Mouse (Mus musculus) heart, embryonic 10.5 days (tissue): ENCODE data around the gene Cald1. TPM values are rescaled to one million over a fixed set of nuclear protein-coding genes. Genes with fewer than 3 reads are reported as not detected.

Experiments
- DNase-seq: peaks from one replicate; pipeline ENCODE4 v3.0.0-alpha.2; 2017; ENCODE audit warnings: low spot score
- H3K27ac ChIP-seq: fragments of 300-500 bp; sonication (generic); 2 replicates; pipeline ENCODE4 v1.5.1; 2016; ENCODE audit warnings: mild to moderate bottlenecking
- H3K27me3 ChIP-seq: fragments of 300-500 bp; sonication (generic); 2 replicates; pipeline ENCODE4 v1.6.1; 2016; ENCODE audit warnings: mild to moderate bottlenecking; ENCODE audit not compliant: poor library complexity, insufficient read depth, severe bottlenecking
- H3K36me3 ChIP-seq: fragments of 300-500 bp; sonication (generic); 2 replicates; pipeline ENCODE4 v1.6.1; 2016; ENCODE audit warnings: mild to moderate bottlenecking, moderate library complexity
- H3K4me1 ChIP-seq: fragments of 300-500 bp; sonication (generic); 2 replicates; pipeline ENCODE4 v1.6.1; 2016; ENCODE audit warnings: mild to moderate bottlenecking
- H3K4me3 ChIP-seq: fragments of 300-500 bp; sonication (generic); 2 replicates; pipeline ENCODE4 v1.5.1; 2016; ENCODE audit warnings: mild to moderate bottlenecking, moderate library complexity
- H3K9me3 ChIP-seq: fragments of 300-500 bp; sonication (generic); 2 replicates; pipeline ENCODE4 v1.6.1; 2016; ENCODE audit warnings: mild to moderate bottlenecking, moderate library complexity
- WGBS: fragments of 180-500 bp; shearing (Covaris S2); methylation state at CpG from one replicate; pipeline ENCODE4 v1.1.7; 2016; 5-methylcytosine and 5-hydroxymethylcytosine counted together
- polyA plus RNA-seq: library from polyadenylated mRNA; unstranded; fragments of >200 nt; fragmentation: Nextera tagmentation; extraction: Ambion mirVana; gene quantifications from 2 replicates; pipeline ENCODE4 v1.2.1, GENCODE M21; 2016

The Cald1 gene
- polyA plus RNA-seq, 1 experiment from 2014 or later = 189 TPM

DNA sequence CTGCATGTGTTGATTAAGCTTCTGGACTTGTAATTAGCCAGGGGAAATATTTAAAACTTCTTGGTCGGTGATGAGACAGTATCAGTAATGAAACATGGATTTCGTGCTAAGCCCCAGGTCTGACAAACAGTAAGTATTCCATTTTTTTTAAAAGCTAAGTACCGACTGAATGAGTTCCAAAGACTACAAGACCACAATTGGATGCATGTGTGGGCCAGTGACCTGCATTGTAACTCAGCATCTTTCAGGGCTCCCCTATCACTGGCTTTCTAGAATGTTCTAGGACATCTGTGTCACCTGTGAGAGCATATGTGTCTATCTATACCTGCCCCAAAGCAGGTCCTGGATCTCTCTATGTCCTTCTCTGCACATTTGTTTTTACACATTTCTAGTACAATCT lies 984 bp upstream of the Cald1 start:
- peak overlapping the region; percentile 92 for H3K27ac ChIP-seq
- WGBS = 79% methylated on average over 3 of the region's 3 CpGs
- no peak for DNase-seq
- no peaks in the 10 kb centered on the region for H3K36me3 ChIP-seq
- H3K27me3 ChIP-seq = no peaks in the 10 kb centered on the region
- H3K9me3 ChIP-seq = no peaks in the 10 kb centered on the region
- H3K4me1 ChIP-seq = peaks cover 40% of the 10 kb centered on the region
- H3K4me3 ChIP-seq = no peak overlapping the region

DNA sequence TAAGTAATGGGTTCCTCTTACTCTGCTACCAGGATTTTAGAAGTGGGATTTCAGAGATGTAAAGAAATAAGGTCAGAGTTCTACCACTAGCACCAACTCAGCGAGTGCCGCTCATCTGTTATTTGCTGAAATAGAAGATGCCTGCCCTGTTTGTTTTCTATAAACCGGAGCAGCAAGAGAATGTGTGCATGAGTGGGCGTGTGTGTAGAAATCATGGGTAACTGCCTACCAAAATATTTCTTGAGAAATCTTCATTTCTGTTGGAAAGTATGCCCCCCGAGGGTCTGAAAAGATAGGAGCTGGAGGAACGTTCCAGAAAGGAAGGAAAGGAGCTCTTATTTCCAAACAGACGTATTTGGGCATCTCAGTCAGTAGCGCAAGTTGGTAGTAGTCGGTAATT lies 871 bp downstream of the Cald1 start:
- H3K9me3 ChIP-seq = no peaks in the 10 kb centered on the region
- peak overlapping the region; percentile 92 for H3K27ac ChIP-seq
- no peaks in the 10 kb centered on the region for H3K36me3 ChIP-seq
- WGBS = 46% methylated on average over 9 of the region's 9 CpGs
- no peaks in the 10 kb centered on the region for H3K27me3 ChIP-seq
- DNase-seq = no peak
- H3K4me3 ChIP-seq = peak overlapping the region; percentile 68
- peaks cover 43% of the 10 kb centered on the region for H3K4me1 ChIP-seq

- Histone ChIP-seq H3K4me1 (peaks cover 47% of the 10 kb centered on the region), H3K36me3 (no peaks in the 10 kb centered on the region), H3K4me3 (peak overlapping the region; percentile 68), H3K9me3 (no peaks in the 10 kb centered on the region), H3K27ac (peak overlapping the region; percentile 92), H3K27me3 (no peaks in the 10 kb centered on the region)
- DNase-seq = peak; percentile 66
- 35% methylated on average over 10 of the region's 10 CpGs for WGBS
Measured at GRCm38 (mm10) chr6:34599631-34600111, 1.4 kb downstream of the Cald1 start.

DNA sequence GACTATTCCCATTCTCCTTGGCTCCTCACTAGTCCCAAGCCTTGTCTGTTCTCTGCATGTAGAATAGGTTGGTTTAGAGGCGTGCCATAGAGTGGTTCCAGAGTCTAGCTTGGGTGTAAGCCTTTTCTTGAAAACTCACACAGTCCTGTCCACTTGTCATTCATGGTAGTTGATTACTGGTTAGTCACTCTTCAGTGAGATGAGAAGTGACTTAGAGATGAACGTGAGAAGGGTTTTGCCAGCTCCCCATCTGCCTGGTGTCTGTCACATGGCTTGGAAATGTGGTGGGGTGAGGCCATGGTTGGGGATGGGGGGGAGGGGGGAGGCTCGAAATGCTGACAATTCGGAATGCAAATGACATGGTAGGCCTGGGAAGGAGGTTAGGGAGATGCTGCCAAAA lies 2.5 kb downstream of the Cald1 start:
- Histone ChIP-seq H3K27ac (peak overlapping the region; percentile 92; the same call in 1 of the 2 replicates), H3K4me1 (peaks cover 55% of the 10 kb centered on the region), H3K36me3 (no peaks in the 10 kb centered on the region), H3K9me3 (no peaks in the 10 kb centered on the region), H3K4me3 (no peak overlapping the region; the same call in 1 of the 2 replicates), H3K27me3 (no peaks in the 10 kb centered on the region)
- DNase-seq = no peak
- 70% methylated on average over 4 of the region's 4 CpGs for WGBS

DNA sequence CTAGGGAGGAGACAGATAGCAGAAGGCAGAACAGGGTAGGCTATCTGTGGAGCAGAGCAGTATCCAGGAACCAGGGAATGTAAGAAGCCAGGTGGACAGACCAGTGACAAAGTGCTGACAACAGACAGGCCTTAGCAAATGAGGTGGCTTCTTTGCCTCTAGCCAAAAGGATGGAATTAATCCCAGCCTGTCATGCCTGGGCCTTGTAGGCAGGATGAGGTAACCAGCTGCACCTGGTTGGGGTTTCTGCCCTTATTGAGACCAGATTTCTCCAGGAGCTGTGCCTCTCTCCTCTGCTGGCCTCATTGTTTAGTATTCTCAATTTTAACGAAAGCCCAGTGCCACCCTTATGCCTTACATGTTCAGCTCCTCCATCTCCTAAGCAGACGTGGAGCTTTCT lies 3.8 kb downstream of the Cald1 start:
- H3K27me3 ChIP-seq = no peaks in the 10 kb centered on the region
- peak overlapping the region; percentile 64 for H3K27ac ChIP-seq
- DNase-seq = no peak
- H3K4me3 ChIP-seq = no peak overlapping the region
- H3K36me3 ChIP-seq = no peaks in the 10 kb centered on the region
- H3K9me3 ChIP-seq = no peaks in the 10 kb centered on the region
- peaks cover 59% of the 10 kb centered on the region for H3K4me1 ChIP-seq
- 71% methylated on average over 2 of the region's 2 CpGs for WGBS

DNA sequence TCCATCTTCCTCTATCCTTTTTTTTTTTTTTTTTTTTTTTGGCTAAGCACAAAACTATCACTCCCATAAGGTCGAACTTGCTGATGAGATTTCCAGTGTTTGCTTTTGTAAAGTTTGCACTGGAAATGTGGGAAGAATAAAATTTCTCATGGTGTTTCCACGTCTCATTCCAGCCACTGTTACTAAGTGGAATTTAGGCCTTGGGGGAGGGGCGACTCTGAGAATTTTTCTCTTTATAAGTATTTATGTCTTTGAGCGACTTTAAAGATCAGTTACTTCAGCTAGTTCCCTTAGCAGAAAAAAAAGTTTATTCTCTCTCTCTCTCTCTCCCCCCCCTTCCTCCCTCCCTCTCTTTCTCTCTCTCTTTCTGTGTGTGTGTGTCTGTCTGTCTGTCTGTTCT lies 8.1 kb downstream of the Cald1 start:
- peaks cover 67% of the 10 kb centered on the region for H3K4me1 ChIP-seq
- WGBS = 62% methylated on average over 4 of the region's 4 CpGs
- H3K4me3 ChIP-seq = no peak overlapping the region
- H3K9me3 ChIP-seq = no peaks in the 10 kb centered on the region
- DNase-seq = no peak
- H3K27ac ChIP-seq = peak overlapping the region; percentile 66
- no peaks in the 10 kb centered on the region for H3K36me3 ChIP-seq
- H3K27me3 ChIP-seq = no peaks in the 10 kb centered on the region

- 54% methylated on average over 3 of the region's 3 CpGs for WGBS
- Histone ChIP-seq H3K27ac (peak overlapping the region; percentile 90), H3K36me3 (no peaks in the 10 kb centered on the region), H3K4me1 (peaks cover 80% of the 10 kb centered on the region), H3K27me3 (no peaks in the 10 kb centered on the region), H3K9me3 (no peaks in the 10 kb centered on the region), H3K4me3 (no peak overlapping the region)
- DNase-seq = no peak
Measured at GRCm38 (mm10) chr6:34608603-34609002, 10.3 kb downstream of the Cald1 start.

DNA sequence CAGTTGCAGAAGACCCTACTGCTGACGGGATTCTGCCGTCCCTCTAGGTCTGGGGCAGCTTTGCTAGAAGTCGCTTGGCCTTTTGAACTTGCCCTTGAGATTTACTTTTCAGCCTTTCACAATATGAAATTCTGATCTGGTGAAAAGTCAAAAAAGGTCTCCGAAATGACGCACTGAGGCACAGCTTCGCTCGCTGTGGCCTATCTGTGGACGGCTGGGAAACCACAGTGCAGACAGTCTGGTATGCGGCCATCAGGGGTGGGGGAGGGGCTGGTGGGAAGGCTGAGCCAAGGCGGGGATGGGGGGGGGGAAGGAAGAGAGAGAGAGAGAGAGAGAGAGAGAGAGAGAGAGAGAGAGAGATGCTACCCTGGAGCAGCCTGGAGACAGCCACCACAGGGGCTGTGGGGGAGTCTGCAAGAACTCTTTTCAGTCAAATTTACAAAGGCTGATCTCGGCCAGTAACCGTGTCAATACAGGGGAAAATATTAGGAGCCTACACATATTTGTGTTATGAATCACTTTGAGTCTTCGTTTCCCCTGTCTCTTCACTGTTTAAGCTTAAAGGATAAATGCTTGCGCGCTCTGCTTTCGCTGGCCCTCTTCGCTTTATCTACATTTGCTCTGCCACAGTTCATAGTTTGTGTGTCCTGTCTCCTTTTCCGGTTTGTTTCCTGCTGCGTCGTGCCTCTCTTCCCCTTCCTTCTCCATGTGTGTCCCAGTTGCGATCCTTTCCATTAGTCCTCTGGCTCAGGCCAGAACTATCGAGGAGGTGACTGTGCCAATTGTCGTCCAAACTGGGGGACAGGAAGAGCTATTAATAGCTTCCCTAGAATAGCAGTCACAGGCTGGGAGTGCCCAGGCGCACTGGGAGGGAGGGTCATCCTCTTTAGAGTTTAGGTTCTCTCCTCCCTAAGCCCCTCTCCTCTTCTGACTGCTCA lies 11.9 kb downstream of the Cald1 start:
- Histone ChIP-seq H3K27ac (peak overlapping the region; percentile 90), H3K36me3 (no peaks in the 10 kb centered on the region), H3K4me1 (peaks cover 74% of the 10 kb centered on the region), H3K4me3 (peak overlapping the region; percentile 43), H3K9me3 (no peaks in the 10 kb centered on the region), H3K27me3 (no peaks in the 10 kb centered on the region)
- 11% methylated on average over 24 of the region's 24 CpGs for WGBS
- peak; percentile 88 for DNase-seq

DNA sequence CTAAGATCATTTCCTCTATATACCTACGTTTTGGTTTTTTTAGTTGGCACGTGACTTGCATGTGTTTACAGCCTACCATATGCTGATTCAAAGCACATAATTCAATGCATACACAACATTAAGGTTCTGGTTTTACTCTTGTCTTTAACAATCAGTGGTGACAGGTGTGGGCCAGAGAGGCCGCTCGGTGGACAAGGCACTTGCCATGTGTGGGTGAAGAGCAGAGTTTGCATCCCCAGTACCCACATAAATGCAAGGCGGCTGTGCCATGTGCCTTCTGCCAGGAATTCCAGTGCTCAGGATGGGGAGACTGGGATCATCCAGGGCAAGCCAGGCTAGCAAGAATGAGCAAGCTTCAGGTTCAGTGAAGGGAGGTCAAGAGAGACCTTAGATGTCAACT lies 14.8 kb downstream of the Cald1 start:
- Histone ChIP-seq H3K4me3 (no peak overlapping the region), H3K36me3 (no peaks in the 10 kb centered on the region), H3K27me3 (no peaks in the 10 kb centered on the region), H3K4me1 (peaks cover 57% of the 10 kb centered on the region), H3K27ac (peak overlapping the region; percentile 37; the same call in 1 of the 2 replicates), H3K9me3 (no peaks in the 10 kb centered on the region)
- no peak for DNase-seq
- WGBS = 74% methylated on average over 5 of the region's 5 CpGs

- Histone ChIP-seq H3K9me3 (no peaks in the 10 kb centered on the region), H3K27ac (no peak overlapping the region), H3K4me3 (no peak overlapping the region), H3K4me1 (peaks cover 39% of the 10 kb centered on the region), H3K27me3 (no peaks in the 10 kb centered on the region), H3K36me3 (no peaks in the 10 kb centered on the region)
- DNase-seq = peak; percentile 11
- 92% methylated on average over 3 of the region's 3 CpGs for WGBS
Measured at GRCm38 (mm10) chr6:34615419-34615818, 17.1 kb downstream of the Cald1 start.

GRCm38 (mm10) chr6:34619494-34619893 lies 21.2 kb downstream of the Cald1 start:
- WGBS = 80% methylated on average over 2 of the region's 2 CpGs
- Histone ChIP-seq H3K27ac (no peak overlapping the region), H3K4me1 (peaks cover 13% of the 10 kb centered on the region), H3K9me3 (no peaks in the 10 kb centered on the region), H3K36me3 (no peaks in the 10 kb centered on the region), H3K4me3 (no peak overlapping the region), H3K27me3 (no peaks in the 10 kb centered on the region)
- DNase-seq = no peak

DNA sequence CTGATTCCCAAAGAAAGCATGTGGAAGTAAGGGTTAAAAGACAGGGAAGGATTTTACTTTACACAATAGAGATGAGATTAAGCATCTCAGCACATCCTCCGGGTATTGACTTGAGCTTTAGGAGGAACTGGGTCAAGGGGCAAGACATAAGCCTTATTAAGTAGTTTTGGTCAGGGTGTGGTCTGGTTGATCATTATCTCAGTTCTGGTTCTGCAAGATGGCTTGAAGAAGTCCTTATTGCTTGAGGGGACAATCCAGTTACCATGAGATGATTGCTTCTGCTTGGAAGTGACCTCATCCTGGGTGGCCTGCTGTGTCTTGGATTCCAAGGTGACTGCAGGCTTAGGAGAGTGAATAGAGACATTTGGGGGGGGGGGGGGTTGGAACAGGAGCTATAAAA lies 21.9 kb downstream of the Cald1 start:
- no peak overlapping the region for H3K4me3 ChIP-seq
- WGBS = 53% methylated on average over 1 of the region's 1 CpGs
- no peak for DNase-seq
- H3K27me3 ChIP-seq = no peaks in the 10 kb centered on the region
- no peak overlapping the region; the same call in 1 of the 2 replicates for H3K27ac ChIP-seq
- H3K9me3 ChIP-seq = no peaks in the 10 kb centered on the region
- H3K36me3 ChIP-seq = no peaks in the 10 kb centered on the region
- H3K4me1 ChIP-seq = peaks cover 14% of the 10 kb centered on the region

DNA sequence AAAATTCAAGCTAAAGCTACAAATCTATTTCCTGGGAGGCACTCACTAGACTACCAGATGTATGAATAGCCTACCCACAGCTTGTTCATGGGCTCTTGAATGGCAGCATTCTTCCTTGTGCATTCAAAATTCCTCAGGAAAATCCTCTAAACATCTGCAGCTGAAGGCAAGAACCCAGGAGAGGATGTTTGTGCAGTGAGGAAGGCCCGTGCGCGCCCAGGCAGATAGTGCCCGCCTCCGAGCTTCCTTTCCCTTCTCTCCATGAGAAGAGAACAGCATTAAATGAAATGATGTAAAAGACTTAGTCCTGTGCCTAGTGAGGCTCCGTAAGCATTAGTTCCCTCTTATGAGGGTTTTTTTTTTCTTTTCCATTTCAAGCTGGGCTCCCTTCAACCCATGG lies 24.6 kb downstream of the Cald1 start:
- 69% methylated on average over 6 of the region's 6 CpGs for WGBS
- no peaks in the 10 kb centered on the region for H3K9me3 ChIP-seq
- DNase-seq = no peak
- H3K4me1 ChIP-seq = peaks cover 14% of the 10 kb centered on the region
- peak overlapping the region; percentile 6; the same call in 1 of the 2 replicates for H3K27ac ChIP-seq
- H3K36me3 ChIP-seq = no peaks in the 10 kb centered on the region
- H3K4me3 ChIP-seq = no peak overlapping the region
- no peaks in the 10 kb centered on the region for H3K27me3 ChIP-seq
